Comparison of ENCODE assay signal across 8 mouse cellular contexts in the genomic region with DNA sequence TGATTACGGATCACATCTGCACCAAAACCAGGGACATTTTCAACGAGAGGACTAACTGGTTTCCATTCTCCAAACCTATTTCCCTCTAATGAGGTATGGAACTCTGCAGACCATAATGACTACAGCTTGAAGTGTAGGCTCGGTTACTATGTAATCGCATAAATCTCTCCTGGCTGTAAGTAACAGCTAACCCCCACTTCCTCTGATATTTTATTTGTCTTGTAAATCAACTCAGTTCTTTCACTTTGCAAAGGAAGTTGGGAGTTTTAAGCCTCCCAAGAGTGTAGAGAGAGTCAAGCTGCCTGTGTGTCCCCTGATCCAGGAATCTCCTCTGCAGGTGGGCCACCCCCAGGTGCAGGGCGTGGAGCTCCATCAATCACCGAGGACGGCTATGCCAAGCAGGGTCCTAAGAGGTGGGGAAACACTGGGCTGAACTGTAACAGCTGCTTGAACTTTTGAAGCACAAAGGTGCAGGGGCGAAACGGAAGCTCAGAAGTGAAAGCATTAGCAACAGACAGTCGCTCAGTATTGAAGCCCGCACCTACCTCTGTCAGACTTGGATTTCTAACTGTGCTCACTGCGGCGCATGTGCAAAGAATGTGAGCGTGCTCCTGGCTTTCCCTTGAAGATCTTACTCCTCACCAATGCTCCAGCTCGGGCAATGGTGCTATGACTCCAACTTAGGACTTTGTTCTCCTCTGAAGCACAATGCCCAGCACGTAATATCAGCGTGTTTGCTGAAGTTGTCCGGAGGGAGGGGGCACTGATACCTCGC.
DNase-seq lines count a peak whose midpoint lies in the region; ATAC-seq and TF ChIP-seq lines count a peak whose summit lies in the region.

No protein-coding gene starts in this region.

- no peaks in the 10 kb centered on the region for H3K9me3 ChIP-seq in E14TG2a.4 (ENCODE audit: low read length)
- no peaks in the 10 kb centered on the region for H3K9me3 ChIP-seq in heart, embryonic 15.5 days (replicated peaks)
- H3K9me3 ChIP-seq in midbrain, embryonic 15.5 days = no peaks in the 10 kb centered on the region

- H3K4me2 ChIP-seq in heart, embryonic 15.5 days = peak overlapping the region; percentile 66
- peak overlapping the region; percentile 45 for H3K4me2 ChIP-seq in midbrain, embryonic 15.5 days

- 42% methylated on average over 19 of the region's 19 CpGs for WGBS in heart, embryonic 15.5 days
- 58% methylated on average over 19 of the region's 19 CpGs for WGBS in midbrain, embryonic 15.5 days

- H3K36me3 ChIP-seq in E14TG2a.4 (ENCODE audit: insufficient read depth, low read length) = no peaks in the 10 kb centered on the region
- H3K36me3 ChIP-seq in heart, embryonic 15.5 days = no peaks in the 10 kb centered on the region
- H3K36me3 ChIP-seq in midbrain, embryonic 15.5 days (replicated peaks) = no peaks in the 10 kb centered on the region

- ATAC-seq in heart, embryonic 15.5 days (replicated peaks; ENCODE audit: insufficient number of reproducible peaks, insufficient read depth, low FRiP score, low read depth) = no peak; the same call in 1 of the 2 replicates
- ATAC-seq in midbrain, embryonic 15.5 days (replicated peaks) = peak; percentile 76
- no peak for ATAC-seq in frontal cortex, adult (ENCODE audit: low TSS enrichment)
- ATAC-seq in erythroblast, adult 5-6 weeks (replicated peaks; ENCODE audit: low FRiP score, poor library complexity, severe bottlenecking) = no peak

- peak overlapping the region; percentile 39; the same call in 1 of the 2 replicates for H3K4me3 ChIP-seq in E14TG2a.4 (replicated peaks; ENCODE audit: low read length)
- H3K4me3 ChIP-seq in heart, embryonic 15.5 days = peak overlapping the region; percentile 32
- H3K4me3 ChIP-seq in midbrain, embryonic 15.5 days = peak overlapping the region; percentile 23

- H3K4me1 ChIP-seq in E14TG2a.4 (replicated peaks; ENCODE audit: low read depth, low read length) = peaks cover 52% of the 10 kb centered on the region
- H3K4me1 ChIP-seq in heart, embryonic 15.5 days (replicated peaks) = peaks cover 16% of the 10 kb centered on the region
- peaks cover 9% of the 10 kb centered on the region; the same call in 1 of the 2 replicates for H3K4me1 ChIP-seq in midbrain, embryonic 15.5 days

- H3K27me3 ChIP-seq in E14TG2a.4 (ENCODE audit: insufficient read depth, low read length) = peaks cover 7% of the 10 kb centered on the region; the same call in 1 of the 2 replicates
- H3K27me3 ChIP-seq in heart, embryonic 15.5 days = no peaks in the 10 kb centered on the region
- H3K27me3 ChIP-seq in midbrain, embryonic 15.5 days (replicated peaks) = no peaks in the 10 kb centered on the region

- H3K27ac ChIP-seq in heart, embryonic 15.5 days = no peak overlapping the region
- peak overlapping the region; percentile 29; the same call in 1 of the 2 replicates for H3K27ac ChIP-seq in midbrain, embryonic 15.5 days

- H3K9ac ChIP-seq in heart, embryonic 15.5 days = peak overlapping the region; percentile 17; the same call in 1 of the 2 replicates
- H3K9ac ChIP-seq in midbrain, embryonic 15.5 days = no peak overlapping the region

- peak; percentile 13 for DNase-seq in adrenal gland, postnatal 14 days
- DNase-seq in adrenal gland, postnatal 4 days (ENCODE audit: low spot score in 2 of 2) = no peak
- DNase-seq in kidney, postnatal 25 days = peak; percentile 50 to 63

- TF ChIP-seq CTCF in E14TG2a.4 (conservative IDR thresholded peaks at IDR 0.05; ENCODE audit: low read length) = no peak

Comparison
In these comparisons a context has a peak if more than half of its experiments do, and no peak if none do; other contexts are left out.
1. DNase-seq: peak in adrenal gland, postnatal 14 days (single experiment) and kidney, postnatal 25 days (2 of 2); none in adrenal gland, postnatal 4 days (0 of 2).
2. Peak in every context shown above with its lines, with median percentiles within 50 percentile points of each other: H3K4me3 ChIP-seq.